Mouse (Mus musculus) cerebellum, postnatal 10 days (tissue): ENCODE data around the gene Mthfsl.
"Not testable (repeated sequence)": the region's sequence is repeated elsewhere in the genome, so short reads cannot be mapped to it uniquely, and the experiment has no call there.

ENCODE experiments used
- DNase-seq, 2 experiments: peaks; one replicate each; pipeline ENCODE4 v3.0.0; 2021; ENCODE audit warnings: mixed read lengths in 2 of 2

Gene Mthfsl

GRCm38 (mm10) chr9:88719989-88720537, at the start of gene Mthfsl:
TSS of gene Mthfsl (minus strand) at chr9:88720296.
- peak; percentile 41 to 69 for DNase-seq

- not testable (repeated sequence) for DNase-seq
Observed at GRCm38 (mm10) chr9:88769470-88769869, 49.4 kb upstream of the Mthfsl start.

- DNase-seq, result peak; percentile 47 to 52
Observed at GRCm38 (mm10) chr9:88746687-88747086, 26.6 kb upstream of the Mthfsl start.

GRCm38 (mm10) chr9:88746046-88746445, 25.9 kb upstream of the Mthfsl start:
- DNase-seq, result not testable (repeated sequence)

GRCm38 (mm10) chr9:88735289-88735688, 15.2 kb upstream of the Mthfsl start:
- DNase-seq, result not testable (repeated sequence)

GRCm38 (mm10) chr9:88733182-88733581, 13.1 kb upstream of the Mthfsl start:
- not testable (repeated sequence) for DNase-seq

GRCm38 (mm10) chr9:88732334-88732733, 12.2 kb upstream of the Mthfsl start:
- not testable (repeated sequence) for DNase-seq

GRCm38 (mm10) chr9:88731728-88732127, 11.6 kb upstream of the Mthfsl start, which contains the start of gene Bcl2a1d:
TSS of gene Bcl2a1d (minus strand) at chr9:88731914.
- not testable (repeated sequence) for DNase-seq

GRCm38 (mm10) chr9:88728311-88728710, 8.2 kb upstream of the Mthfsl start:
- DNase-seq, result not testable (repeated sequence)

- DNase-seq, result not testable (repeated sequence)
Observed at GRCm38 (mm10) chr9:88721628-88722027, 1.5 kb upstream of the Mthfsl start.

GRCm38 (mm10) chr9:88719073-88719921, 799 bp downstream of the Mthfsl start:
- peak; percentile 41 to 67 for DNase-seq

GRCm38 (mm10) chr9:88718593-88718992, 1.5 kb downstream of the Mthfsl start:
- DNase-seq, result peak; percentile 23 to 49

- DNase-seq, result peak; percentile 89 to 90
Observed at GRCm38 (mm10) chr9:88718140-88718539, 2.0 kb downstream of the Mthfsl start.

- DNase-seq, result not testable (repeated sequence)
Observed at GRCm38 (mm10) chr9:88714515-88714914, 5.6 kb downstream of the Mthfsl start.

GRCm38 (mm10) chr9:88712164-88712749, 7.8 kb downstream of the Mthfsl start:
- DNase-seq, result not testable (repeated sequence)

GRCm38 (mm10) chr9:88710910-88711438, 9.1 kb downstream of the Mthfsl start:
- not testable (repeated sequence) for DNase-seq

GRCm38 (mm10) chr9:88710439-88710838, 9.7 kb downstream of the Mthfsl start:
- DNase-seq, result not testable (repeated sequence)

- not testable (repeated sequence) for DNase-seq
Observed at GRCm38 (mm10) chr9:88709794-88710193, 10.3 kb downstream of the Mthfsl start.

- no peak for DNase-seq
Observed at GRCm38 (mm10) chr9:88709304-88709703, 10.8 kb downstream of the Mthfsl start.

GRCm38 (mm10) chr9:88706700-88707099, 13.4 kb downstream of the Mthfsl start:
- no peak for DNase-seq

GRCm38 (mm10) chr9:88705157-88705556, 14.9 kb downstream of the Mthfsl start:
- not testable (repeated sequence) for DNase-seq

- DNase-seq, result not testable (repeated sequence)
Observed at GRCm38 (mm10) chr9:88698746-88699145, 21.4 kb downstream of the Mthfsl start.

GRCm38 (mm10) chr9:88691307-88691706, 28.8 kb downstream of the Mthfsl start:
- not testable (repeated sequence) for DNase-seq
